Mouse (Mus musculus) urinary bladder, postnatal 10 days (tissue): ENCODE measurements around the gene Tmem150a.

Experiments
- DNase-seq: peaks from one replicate; pipeline ENCODE4 v3.0.0; 2022; ENCODE audit warnings: low spot score

Gene Tmem150a

DNA sequence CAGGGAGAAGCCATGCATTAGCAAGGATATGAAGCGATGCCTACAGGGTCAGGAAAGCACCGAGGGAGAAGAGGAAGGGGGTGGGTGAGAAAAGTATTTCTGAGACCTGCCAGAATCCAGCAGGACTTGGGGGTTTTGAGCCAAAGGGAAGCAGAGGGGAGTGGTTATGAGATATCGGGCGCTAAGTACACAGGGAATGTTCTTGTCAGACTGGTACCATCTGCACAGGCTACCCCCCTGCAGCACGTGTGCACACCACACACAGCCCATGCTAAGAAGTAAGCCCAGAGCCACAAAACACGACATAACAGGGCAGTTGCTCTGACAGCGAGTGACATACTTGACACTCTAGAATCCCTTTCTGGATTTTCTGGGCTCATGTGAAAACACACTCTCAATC, 19.0 kb downstream of the Tmem150a start:
- DNase-seq: no peak

DNA sequence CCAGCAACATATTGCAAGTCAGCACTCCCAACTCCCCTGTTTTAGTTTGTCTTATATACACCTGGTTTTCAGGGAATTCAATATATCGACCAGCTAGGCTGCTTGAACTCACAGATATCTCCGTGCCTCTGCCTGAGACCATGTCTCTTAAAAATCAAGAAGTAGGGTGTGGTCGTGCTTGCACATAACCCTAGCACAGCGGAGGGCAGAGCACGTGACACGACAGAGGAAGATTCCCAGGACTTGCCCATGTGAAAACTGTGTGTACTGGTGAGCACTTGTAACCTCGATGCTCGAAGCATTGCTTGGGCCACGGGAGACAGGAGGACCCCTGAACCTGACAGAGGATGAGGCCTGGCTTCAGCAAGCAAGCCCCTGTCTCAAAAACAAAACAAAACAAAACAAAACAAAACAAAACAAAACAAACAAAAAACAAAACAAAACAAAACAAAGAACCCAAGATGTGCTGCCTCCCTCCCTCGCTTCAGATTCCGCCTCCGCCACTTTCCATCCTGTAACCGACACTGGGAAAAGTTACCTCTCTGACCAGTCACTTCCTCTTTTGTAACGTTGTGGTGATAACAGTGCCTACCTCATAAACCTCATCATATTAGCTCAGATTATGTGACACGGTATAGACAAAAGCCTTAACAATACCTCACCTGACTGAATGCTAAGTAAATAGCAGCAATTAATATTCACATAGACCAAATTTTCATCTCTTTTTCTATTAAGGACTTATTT, 19.7 kb downstream of the Tmem150a start:
- DNase-seq: no peak

DNA sequence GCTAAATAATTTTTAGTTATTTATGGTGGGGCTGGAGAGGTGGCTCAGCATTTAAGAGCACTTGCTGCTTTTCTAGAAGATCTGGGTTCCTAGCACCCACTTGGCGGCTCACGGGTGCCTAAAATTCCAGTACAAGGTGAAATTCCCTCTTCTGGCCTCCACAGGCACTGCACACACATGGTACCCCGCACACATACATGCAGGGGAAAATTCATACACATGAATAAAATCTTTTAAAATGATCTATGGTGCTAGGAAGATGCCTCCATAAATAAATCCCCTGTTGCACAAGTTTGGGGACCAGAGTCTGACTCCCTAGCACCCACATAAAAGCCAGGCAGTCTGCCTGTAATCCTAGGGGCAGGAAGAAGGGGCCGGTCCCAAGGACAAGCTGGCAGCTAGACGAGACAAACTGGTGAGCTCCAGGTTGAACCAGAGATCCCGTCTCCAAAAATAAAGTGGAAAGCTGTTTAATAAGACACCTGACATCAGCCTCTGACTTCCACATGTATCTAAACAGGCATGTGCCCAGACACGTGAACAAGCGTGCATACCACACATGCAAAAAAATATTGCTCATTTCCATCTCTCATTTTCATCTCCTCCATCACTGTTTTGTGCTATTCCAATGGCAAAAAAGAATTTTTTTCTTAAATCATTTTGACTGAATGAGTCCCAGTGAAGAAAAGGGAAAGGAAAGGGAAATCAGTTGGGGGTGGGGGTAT, 23.4 kb downstream of the Tmem150a start:
- DNase-seq: no peak

DNA sequence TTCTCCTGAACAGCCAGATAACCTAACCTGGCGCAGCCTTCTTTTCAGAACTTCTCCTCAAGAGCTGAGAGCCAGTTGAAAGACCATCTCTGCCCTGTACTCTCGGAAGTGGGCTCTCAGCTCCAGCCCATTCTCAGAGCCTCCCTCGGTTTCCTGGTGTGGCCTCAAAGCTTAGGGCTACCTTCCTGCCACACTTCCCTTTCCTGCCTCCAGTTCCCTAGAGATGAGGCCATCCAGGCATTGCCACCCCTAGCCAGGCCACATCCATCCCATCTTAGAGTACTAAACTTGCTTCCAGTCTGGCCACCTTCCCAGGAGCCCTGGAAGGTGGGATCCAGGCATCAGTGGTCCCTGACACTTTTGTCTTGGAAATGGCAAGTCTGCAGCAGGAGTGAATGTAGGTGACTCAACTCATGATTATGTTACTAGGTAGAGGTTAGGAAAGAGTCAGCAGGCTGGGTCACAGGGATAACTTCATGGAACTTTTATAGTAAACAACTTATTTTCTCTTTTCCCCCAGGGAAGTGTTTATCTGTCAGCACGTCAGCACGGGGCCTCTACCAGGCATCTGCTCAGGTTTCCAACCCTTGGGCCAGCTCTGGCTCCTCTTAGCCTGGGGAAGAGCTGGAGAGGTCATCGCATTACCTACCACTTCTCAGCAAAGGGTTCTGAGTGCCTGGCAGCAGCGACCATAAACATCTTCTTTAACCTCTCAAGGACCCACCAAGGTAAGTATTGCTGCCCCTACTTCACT, 24.3 kb downstream of the Tmem150a start:
- no peak for DNase-seq

DNA sequence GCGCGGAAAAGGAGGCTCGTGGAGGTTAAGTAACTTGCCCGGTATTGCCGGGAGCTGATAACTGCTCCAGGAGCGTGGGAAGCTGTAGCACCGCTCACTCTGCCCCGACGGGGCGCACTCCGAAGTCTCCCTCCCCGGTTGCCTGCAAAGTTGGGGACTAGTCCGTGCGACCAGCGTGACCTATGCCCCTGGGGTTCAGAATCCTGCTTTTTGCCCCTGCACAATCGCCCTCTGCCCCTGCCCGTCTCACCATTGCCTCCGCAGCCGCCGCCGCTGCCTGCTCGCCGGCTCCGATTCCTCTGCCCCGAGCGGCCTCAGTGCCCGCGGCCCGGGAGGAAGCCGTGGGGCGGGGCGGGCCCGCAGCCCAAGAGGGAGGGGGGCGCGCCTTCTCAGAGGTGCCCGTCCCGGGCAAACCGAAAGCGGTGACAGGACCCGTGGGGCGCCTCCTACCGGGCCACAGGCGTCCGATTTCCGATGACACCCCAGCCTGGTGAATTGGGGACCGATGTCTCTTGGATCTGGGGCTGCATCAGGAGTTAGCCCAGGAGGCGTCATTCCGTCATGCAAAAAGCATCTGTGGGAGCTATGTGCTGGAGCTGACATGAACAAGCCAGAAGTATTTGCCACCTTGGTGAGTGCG, 25.0 kb downstream of the Tmem150a start, which contains the start of gene Vamp5:
TSS of gene Vamp5 (minus strand) at position 338 of the 640 bp plus-strand sequence.
- DNase-seq: no peak

DNA sequence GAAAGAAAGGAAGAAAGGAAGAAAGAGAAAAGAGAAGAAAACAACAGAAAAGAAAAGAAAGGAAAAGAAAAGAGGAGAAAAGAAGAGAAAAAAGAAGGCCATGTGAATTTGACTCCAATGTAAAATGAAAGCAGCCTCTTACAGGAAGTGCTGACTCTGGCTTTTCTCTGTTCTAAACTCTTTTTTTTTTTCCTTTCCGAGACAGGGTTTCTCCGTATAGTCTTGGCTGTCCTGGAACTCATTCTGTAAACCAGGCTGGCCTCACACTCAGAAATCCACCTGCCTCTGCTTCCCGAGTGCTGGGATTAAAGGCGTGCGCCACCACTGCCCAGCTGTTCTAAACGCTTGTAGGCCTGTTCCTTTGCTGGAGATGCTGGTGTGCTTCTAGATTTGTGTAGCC, 27.2 kb downstream of the Tmem150a start:
- DNase-seq: no peak

DNA sequence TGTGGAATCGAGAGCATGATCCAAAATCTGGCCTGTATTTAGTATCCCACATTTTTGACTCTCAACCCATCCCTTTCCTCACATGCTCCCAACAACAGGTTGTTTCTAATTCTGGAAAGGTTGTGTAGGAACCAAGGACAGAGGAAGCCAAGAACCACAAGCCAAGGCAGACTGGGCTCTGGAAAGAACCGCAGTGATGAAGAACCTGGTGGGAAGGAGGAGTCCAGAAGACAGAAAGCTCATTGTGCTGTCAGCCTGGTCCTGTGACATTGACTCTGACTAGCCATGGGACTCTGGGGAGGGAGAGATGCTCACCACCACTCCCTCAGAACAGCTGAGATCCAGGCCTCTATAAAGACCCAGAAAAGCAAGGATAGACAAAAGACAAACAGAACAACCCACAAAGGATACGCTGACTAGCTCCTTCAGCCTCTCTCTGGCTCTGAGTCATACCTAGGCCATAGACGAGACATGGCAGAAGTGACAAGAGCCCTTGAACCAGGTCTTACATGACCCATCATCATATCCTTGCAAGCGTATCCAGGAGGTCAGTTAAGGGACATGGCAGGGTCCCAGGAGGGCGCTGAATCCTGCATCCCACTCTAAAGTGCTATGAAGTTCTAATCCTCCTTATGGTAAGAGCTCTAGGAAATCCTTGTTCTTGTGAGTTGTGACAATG, 28.0 kb downstream of the Tmem150a start:
- no peak for DNase-seq

DNA sequence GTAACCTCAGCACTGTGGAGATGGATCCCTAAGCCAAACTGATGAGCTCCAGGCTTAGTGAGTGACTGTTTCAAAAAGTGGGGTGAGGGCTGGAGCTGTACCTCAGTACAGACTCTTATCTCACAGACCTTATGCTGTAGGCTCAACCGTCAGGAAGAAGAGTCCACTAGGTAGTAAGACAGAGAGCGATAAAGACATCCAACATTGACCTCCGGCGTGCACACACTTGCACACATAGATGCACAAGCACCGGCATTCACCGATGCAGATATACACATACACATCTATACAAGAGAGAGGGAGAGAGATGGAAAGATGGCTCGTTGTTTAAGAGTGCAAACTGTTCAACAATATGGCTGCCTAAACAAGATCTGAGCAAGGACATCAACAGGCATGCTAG, 28.7 kb downstream of the Tmem150a start:
- no peak for DNase-seq

DNA sequence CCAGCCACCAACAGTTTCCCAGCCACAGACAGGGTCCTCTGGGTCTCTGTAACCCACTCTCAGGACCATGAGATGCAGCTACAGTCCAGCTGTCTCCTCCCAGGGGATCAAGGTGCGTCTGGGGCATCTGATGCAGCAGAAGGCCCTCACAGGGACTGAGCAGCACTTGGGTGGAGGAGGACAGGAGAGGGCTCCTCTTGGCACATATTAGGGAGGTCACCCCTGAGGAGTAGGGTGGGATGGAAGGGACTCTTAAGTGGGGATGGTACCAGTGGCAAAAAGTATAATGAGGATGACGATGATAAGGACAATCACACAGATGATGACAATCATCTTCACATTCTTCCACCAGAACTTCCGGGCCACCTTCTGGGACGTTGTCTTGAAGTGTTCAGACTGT, 30.0 kb downstream of the Tmem150a start:
- DNase-seq: no peak

DNA sequence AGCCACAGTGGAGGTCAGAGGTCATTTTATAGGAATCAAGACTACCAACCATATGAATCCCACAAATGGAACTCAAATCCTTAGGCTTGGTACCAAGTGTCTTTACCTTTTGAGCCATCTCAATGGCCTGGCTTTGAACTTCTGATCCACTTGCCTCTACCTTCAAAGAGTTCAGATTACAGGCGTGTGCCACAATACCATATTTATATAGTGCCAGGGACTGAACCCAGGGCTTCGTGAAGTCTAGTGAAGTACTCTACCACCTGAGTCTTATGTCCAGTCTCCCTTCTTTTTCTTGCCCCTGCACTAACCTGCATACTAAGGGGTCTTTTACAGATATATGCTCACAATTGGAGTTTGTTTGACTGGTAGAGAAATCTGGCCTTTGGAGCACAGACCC, 31.3 kb downstream of the Tmem150a start:
- DNase-seq: no peak

DNA sequence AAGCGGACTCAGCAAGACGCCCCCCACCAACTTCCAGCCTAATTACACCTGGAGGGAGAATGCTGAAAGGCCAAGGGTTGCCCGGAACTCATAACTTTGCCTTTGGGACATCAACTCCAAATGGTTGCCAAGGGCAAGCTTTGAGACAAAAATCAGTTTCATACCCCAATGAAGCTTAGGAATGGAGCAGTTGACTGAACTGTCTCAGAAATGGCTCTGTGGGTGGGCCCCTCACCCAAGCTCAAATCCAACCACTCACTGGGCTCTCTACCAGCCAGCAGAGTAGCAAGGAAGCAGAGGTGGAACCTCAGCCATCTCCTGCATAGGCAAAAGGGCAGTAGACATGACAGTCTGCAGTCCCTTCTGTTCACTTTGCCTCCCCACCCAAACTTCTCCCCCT, 32.6 kb downstream of the Tmem150a start:
- no peak for DNase-seq

DNA sequence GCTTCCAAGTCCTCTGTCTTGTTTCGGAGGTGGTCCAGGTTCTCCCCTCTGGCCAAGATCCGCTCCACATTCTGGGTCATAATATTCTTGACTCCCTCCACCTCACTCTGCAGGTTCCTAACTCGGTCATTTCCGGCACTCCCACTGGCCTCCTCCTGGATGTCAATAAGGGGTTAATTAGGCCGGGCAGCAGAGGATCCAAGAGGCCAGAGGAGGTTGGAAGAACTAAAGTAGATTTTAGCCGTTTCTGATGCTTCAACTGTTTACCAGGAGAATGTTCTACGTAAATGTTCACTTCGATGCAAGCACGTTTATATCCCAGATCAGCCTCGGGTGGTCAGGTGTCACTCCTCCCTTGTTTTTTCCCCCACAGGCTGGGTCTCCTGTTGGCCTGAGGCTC, 33.0 kb downstream of the Tmem150a start:
- no peak for DNase-seq

DNA sequence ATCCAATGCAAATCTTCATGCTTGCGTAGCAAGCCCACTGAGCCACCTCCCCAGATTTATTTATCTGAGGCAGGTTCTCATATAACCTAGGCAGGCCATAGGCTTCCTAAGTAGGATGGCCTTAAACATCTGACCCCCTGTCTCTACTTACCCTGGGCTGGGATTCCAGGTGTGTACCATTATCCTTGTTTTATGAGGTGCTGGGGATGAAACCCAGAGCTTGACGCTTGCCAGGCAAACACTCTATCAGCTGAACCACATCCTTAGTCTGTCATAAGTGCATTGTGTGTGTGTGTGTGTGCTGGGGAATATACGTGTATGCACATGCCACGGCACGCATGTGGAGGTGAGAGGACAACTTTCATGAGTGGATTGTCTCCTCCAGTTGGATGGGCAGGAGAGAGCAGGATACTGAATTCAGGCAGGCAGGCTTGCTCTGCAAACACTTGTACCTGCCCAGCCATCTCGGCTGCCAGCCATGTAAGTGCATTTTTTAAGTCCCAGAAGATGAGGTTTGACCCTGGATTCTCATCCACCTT, 33.6 kb downstream of the Tmem150a start:
- no peak for DNase-seq

DNA sequence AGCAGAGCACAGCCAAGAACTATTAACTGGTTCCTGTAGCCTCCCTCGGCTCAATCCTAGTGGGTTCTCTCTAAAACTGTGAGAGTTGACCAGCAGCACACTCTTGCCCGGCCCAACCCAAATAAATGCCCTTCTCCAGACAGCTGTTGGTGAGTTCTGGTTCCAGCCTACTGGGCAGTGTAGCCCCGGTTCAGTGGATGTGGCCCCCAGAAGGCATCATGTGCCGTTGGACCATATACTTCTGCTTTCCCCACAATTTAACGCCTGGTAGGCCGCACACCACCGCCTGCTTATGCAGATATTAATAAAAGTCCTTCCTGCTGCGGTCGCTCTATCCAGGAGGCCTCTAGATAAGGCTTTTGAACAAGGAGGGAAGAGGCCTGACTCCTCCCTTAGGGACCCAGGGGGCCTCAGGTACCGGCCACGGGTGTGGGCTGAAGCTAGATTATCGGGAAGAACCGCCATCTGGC, 34.3 kb downstream of the Tmem150a start:
- no peak for DNase-seq

DNA sequence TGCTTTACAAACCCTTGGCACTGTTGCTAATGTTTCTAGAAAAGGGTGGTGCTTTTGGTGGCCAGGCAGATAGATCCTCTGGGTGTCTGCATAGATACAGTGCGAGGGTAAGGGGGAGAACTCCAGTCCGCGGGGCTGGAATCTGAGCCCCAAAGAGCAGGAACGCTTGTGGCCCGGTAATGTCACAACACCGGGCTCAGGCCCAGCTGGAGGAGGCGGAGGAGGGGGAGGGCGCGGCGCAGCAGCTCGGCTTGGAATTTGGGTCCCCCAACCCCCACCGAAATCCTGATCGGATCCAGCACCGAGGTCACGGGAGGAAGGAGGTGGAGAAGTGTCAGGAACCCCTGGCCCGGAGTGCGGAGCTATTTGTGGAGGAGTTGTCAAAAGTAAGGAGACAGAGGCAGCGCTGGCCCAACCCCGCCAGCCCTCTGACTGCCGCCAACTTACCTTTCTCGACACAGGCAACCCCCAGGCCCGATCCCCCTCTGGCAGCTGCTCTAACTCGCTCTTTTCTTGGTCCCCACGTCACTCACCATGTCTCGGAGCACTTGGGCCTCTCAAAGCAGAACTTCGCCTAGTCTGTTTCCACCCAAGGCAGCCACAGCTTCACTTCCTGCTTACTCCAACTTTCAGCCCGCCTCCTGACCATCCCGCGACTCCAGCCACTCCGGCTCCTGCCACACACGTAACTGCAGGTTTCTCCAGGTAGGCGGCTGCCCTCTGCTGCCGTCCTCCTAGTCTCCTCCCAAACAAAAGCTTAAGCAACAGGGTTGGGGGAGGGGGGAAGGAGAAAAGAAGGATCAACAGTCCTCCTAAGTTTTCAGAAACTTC, 34.9 kb downstream of the Tmem150a start, which contains the start of gene Vamp8:
TSS of gene Vamp8 (minus strand) at position 763 of the 831 bp plus-strand sequence.
- DNase-seq: peak; percentile 45

DNA sequence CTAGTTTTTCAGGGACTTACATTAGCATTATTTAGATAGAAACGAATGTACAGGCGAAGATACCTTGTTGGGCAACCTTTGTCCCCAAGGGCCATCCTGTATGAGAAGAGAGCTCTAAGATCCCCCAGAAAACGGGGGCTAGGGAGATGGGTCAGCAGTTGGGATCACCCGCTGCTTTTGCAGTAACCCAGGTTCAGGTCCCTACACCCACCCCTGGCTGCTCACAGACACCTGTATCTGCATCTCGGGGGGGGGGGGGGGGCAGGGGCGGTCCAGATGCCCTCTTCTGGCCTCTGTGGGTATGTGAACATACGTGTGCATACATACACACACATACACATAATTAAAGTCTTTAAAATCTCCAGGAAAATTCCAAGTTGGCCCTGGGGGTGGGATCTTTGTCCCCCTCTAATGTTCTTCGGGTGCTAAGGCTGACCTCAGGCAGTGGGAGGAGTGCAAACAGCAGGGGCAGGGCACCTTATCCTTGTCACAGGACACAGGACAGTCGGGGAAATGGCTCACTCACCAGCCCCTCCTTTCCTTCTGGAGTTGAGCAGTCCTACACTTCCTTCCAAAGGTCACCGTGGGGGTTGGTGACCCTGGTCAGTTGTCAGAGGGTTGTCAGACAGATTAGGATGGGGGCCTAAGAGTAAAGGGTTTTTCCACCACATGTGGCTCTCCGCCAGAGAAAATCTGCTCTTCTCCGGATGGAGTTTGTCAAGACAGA, 35.7 kb downstream of the Tmem150a start:
- no peak for DNase-seq

DNA sequence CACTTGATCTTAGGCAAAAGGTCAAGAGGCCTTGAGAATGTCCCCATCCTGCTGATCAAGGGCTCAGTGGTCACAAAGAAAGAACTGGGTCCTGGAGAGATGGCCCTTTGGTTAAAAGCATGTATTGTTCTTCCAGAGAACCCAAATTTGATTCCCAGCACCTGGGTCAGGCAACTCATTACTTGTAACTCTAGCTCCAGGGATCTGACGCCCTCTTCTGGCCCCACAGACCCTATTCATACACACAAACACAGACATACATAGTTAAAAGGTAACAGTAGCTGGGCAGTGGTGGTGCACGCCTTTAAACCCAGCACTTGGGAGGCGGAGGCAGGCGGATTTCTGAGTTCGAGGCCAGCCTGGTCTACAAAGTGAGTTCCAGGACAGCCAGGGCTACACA, 37.1 kb downstream of the Tmem150a start:
- no peak for DNase-seq

DNA sequence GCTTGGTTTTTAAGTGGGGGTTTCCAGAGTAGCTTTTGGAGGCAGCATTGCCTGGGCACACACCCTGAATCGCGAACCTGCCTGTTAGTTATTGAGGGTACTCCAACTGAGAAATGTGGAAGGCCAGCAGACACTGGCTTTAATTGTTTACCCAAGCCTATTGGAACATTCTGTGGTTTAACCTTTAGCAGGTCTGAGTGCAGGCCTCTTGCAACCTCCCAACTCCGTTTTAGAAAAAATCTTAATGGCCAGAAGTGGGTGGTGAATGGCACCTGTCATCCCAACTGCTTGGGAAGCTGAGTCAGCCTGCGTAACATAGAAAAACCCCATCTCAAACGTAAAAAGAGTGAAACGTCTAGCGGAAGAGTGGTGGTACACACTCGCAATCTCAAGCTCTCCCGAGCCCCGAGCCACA, 41.6 kb downstream of the Tmem150a start:
- no peak for DNase-seq

DNA sequence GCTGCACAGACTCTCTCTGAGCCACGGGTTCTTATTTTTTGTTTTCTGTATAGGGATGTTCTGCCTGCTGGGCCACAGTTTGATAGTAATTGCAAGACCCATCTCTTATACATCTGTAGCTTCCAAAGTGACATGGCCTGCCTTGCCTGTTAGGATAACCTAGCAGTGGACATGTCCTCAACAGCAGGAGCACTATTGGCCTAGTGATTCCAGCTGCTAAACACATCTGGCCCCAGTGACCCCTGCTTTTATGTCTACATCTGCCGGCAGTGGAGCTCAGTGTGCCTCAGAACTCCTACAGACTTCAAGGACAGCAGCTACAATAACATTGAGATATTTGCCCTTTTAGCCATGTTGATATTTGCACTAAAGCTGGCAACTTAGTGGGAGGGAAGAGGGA, 44.7 kb downstream of the Tmem150a start:
- no peak for DNase-seq

DNA sequence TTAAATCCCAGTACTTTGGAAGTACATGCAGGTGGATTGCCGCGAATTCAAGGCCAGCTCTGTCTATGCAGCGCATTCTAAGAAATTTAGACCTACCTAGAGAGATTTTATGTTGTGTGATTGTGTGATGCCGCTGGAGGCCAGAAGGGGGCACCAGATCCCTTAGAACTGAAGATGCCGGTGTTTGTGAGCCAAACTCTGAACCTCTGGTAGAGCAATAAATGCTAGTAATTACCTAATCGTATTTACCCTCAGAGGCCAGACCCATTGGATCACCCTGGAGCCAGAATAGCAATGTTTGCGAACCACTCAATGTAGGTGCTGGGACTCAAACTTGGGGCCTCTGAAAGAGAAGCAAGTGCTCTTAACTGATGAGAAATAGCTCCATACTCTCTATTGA, 46.6 kb downstream of the Tmem150a start:
- no peak for DNase-seq
